Mouse (Mus musculus) liver, adult 2 months (tissue): ENCODE measurements at regions not wholly inside any gene's neighbourhood (a gene's known extent, or its start where the extent isn't known, plus 50 kb on each side); places are given as distances from the start of the nearest gene placed in this dataset.

Source experiments
- CTCF ChIP-seq: fragments of 200-500 bp; IDR thresholded peaks from 2 replicates; pipeline ENCODE4 v1.5.1; 2011; ENCODE audit warnings: low read depth, low read length, control low read depth
- POLR2A ChIP-seq: fragments of 200-500 bp; IDR thresholded peaks from 2 replicates; pipeline ENCODE4 v1.6.1; 2011; ENCODE audit warnings: low read length, control low read depth; ENCODE audit not compliant: insufficient read depth; ENCODE audit errors: extremely low read depth

- TF ChIP-seq CTCF (no peak), POLR2A (no peak)
Observed at GRCm38 (mm10) chr9:88120963-88121570, 205.9 kb upstream of the Nt5e start.
